Mouse (Mus musculus) forebrain, embryonic 14.5 days (tissue): ENCODE results near the gene Fut2. TPM values are rescaled to one million over a fixed set of nuclear protein-coding genes. Genes with fewer than 3 reads are reported as not detected.

Experiments
- ATAC-seq: fragments of 200-750 bp; cut with Nextera tagmentation; 2 replicates; pipeline ENCODE4 v1.8.0; 2017; ENCODE audit warnings: mild to moderate bottlenecking, moderate library complexity
- DNase-seq: peaks from one replicate; pipeline ENCODE4 v3.0.0-alpha.2; 2015; ENCODE audit warnings: low spot score
- H3K27ac ChIP-seq: fragments of 300-500 bp; sonication (generic); 2 replicates; pipeline ENCODE4 v1.5.1; 2014; ENCODE audit warnings: low read depth, mild to moderate bottlenecking, control low read depth, low read length, moderate library complexity
- H3K27me3 ChIP-seq: fragments of 300-500 bp; sonication (generic); replicated peaks from 2 replicates; pipeline ENCODE4 v1.6.1; 2014; ENCODE audit warnings: low read length, control low read depth, mixed read lengths; ENCODE audit not compliant: control insufficient read depth, insufficient read depth
- H3K36me3 ChIP-seq: fragments of 300-500 bp; sonication (generic); 2 replicates; pipeline ENCODE4 v1.6.1; 2014; ENCODE audit warnings: low read length, control low read depth; ENCODE audit not compliant: control insufficient read depth, insufficient read depth
- H3K4me1 ChIP-seq: fragments of 300-500 bp; sonication (generic); 2 replicates; pipeline ENCODE4 v1.6.1; 2014; ENCODE audit warnings: antibody characterized with exemption, low read length, control low read depth; ENCODE audit not compliant: control insufficient read depth, insufficient read depth
- H3K4me2 ChIP-seq: fragments of 300-500 bp; sonication (generic); 2 replicates; pipeline ENCODE4 v1.6.1; 2014; ENCODE audit warnings: mild to moderate bottlenecking, control low read depth, low read length
- H3K4me3 ChIP-seq: fragments of 300-500 bp; sonication (generic); 2 replicates; pipeline ENCODE4 v1.5.1; 2014; ENCODE audit warnings: low read depth, low read length, control low read depth
- H3K9ac ChIP-seq: fragments of 300-500 bp; sonication (generic); 2 replicates; pipeline ENCODE4 v1.6.1; 2014; ENCODE audit warnings: mild to moderate bottlenecking, low read length, control low read depth, moderate library complexity
- H3K9me3 ChIP-seq: fragments of 300-500 bp; sonication (generic); replicated peaks from 2 replicates; pipeline ENCODE4 v1.6.1; 2016; ENCODE audit warnings: low read length, control low read depth, mixed read lengths; ENCODE audit not compliant: control insufficient read depth
- WGBS: fragments of 180-500 bp; shearing (Covaris S2); extraction: QIAGEN DNeasy Blood & Tissue Kit; methylation state at CpG from one replicate; pipeline ENCODE4 v1.1.7; 2014; 5-methylcytosine and 5-hydroxymethylcytosine counted together
- polyA plus RNA-seq: library from polyadenylated mRNA; unstranded; fragments of >200 nt; fragmentation: Nextera tagmentation; extraction: Ambion mirVana; gene quantifications from 2 replicates; pipeline ENCODE4 v1.2.1, GENCODE M21; 2014

Gene Fut2
- polyA plus RNA-seq, 1 experiment from 2014 or later: 0.11 TPM

DNA sequence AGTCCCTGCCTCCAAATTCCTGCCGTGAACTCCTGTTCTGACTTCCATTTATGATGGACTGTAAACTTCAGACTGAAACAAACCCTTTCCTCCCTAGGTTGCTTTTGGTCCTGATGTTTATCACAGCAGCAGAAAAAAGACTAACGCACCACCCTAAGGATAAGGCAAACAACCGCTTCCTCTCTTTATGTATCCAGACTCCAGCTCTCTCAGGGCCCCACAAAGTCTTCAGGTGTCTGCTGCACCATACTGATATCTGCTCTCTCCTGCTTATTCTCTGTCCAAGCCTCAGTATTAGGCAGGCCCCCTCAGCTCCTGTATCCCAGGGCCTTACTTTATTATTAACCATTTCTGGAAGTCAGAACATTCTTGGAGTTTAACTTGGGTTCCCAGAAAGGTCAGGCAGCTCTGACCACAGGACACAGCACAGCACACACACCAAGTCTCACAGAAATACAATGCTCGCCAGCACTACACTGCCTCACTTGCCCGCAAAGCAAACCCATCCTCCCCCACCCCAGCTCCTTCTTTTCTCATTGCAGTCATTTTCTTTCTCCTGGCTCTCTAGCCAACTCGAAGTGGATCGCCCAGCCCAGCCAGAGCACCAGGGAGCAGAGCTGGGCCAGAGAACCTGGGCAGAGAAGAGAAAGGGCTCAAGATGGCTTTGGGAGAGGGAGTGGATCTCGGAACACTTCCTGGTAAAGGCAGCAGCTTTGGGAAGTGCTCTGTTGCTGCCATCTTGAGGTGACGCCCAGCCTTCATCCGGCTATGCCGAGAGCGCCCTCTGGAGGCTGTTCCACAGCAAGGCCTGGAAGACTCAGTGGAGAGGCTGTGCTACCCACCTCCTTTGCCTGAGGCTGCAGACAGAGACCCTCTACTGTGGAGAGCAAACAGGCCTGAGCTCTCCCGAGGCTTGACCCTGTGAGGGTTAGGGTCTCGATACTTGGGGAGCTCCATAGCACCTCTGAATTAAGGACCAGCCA, 16.2 kb upstream of the Fut2 start:
- H3K9me3 ChIP-seq: no peaks in the 10 kb centered on the region
- 29% methylated on average over 14 of the region's 14 CpGs for WGBS
- peak overlapping the region; percentile 33 for H3K4me2 ChIP-seq
- no peaks in the 10 kb centered on the region for H3K27me3 ChIP-seq
- no peak overlapping the region; the same call in 1 of the 2 replicates for H3K9ac ChIP-seq
- no peaks in the 10 kb centered on the region for H3K4me1 ChIP-seq
- peak overlapping the region; percentile 34; the same call in 1 of the 2 replicates for H3K27ac ChIP-seq
- H3K4me3 ChIP-seq: no peak overlapping the region
- ATAC-seq: peak; percentile 84
- peak; percentile 94 for DNase-seq
- H3K36me3 ChIP-seq: no peaks in the 10 kb centered on the region

DNA sequence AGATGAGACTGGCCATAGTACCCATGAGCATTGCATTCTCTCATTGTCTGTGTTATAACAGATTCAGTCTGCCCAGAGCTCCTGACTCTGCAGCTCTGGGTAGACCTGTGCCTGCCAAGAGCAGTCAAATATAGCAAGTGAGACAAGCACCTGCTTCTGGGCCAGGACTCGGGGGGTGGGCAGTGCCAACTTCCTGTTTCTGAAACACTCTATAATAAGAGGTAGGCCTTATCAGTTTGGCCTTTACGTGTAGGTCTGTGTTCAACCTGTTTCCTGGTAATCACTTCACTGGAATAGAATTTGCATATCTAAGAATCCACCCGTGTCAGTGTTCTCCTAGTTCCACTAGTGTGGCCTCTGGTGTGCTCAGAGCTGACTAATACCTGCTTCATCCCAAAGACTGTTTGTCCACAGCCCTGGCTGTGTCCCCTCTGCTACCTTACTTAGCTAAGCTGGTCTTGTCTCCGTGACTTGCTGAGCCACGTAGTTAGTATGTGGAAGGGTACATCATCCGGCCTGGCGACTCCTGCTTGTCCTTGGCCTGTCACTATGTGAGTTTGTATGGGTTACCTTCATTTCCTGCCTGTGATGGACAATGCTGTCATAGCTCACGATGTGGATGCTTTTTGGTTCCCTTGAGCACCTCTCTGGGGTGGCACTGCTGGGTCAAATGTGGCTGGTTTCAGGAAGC, 15.0 kb upstream of the Fut2 start:
- 87% methylated on average over 8 of the region's 8 CpGs for WGBS
- ATAC-seq: no peak
- no peak for DNase-seq

DNA sequence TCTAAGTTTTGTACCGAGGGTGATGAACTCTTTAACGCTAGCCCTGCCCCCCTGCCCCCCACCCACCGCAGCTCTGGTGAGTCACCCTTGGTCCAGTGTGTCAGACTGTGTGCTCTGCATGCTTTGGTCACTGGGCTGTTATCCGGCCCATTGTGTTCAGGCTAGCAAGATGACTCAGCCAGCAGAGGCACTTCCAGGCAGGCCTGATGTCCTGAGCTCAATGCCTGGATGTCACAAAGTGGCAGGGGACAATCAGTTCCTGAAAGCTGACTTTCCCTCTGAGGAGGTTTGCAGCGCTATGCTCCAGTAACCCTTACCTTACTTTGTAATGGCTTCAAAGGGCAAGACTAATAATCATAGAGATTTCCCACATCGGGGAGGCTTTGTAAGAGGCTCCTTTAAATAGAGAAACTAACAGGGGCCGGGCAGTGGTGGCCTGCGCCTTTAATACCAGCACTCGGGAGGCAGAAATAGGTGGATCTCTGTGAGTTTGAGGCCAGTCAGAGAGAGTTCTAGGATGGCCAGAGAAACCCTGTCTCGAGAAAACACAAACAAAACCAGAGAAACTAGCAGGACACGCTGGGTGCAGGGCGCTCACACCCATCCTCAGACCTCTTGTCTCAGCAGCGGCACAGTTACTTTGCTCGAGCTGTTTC, 13.9 kb upstream of the Fut2 start:
- DNase-seq (no peak), ATAC-seq (no peak)
- Histone ChIP-seq H3K9ac (no peak overlapping the region), H3K36me3 (no peaks in the 10 kb centered on the region), H3K4me2 (no peak overlapping the region), H3K27ac (no peak overlapping the region), H3K4me1 (no peaks in the 10 kb centered on the region), H3K9me3 (no peaks in the 10 kb centered on the region), H3K4me3 (no peak overlapping the region), H3K27me3 (no peaks in the 10 kb centered on the region)
- 67% methylated on average over 14 of the region's 14 CpGs for WGBS

More for the DNA sequence above, 15.0 kb upstream of the Fut2 start:
- Histone ChIP-seq H3K27me3 (no peaks in the 10 kb centered on the region), H3K9me3 (no peaks in the 10 kb centered on the region), H3K36me3 (no peaks in the 10 kb centered on the region), H3K27ac (no peak overlapping the region), H3K4me1 (no peaks in the 10 kb centered on the region), H3K4me3 (no peak overlapping the region), H3K4me2 (no peak overlapping the region), H3K9ac (no peak overlapping the region)

DNA sequence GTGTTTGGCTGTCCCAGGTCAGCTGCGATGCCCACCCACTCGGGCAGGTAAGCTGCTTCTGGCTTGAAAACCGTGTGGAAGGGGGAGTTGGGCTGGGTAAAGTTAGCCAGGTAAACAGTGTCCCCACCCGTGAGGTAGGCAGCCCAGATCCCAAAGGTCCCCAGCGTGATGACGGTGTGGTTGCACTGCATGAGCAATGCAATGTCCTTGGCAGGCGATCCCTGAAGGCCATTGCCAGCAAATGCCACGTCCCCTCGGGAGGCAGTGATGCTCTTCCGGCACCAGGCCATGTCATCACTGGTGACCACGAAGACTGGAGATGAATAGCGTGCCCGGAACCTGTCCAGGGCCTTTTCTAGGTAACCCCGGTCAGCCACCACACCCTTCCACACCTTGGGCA, 12.3 kb upstream of the Fut2 start:
- Histone ChIP-seq H3K9ac (no peak overlapping the region), H3K4me3 (no peak overlapping the region), H3K27ac (no peak overlapping the region), H3K36me3 (no peaks in the 10 kb centered on the region), H3K4me2 (no peak overlapping the region), H3K27me3 (no peaks in the 10 kb centered on the region), H3K4me1 (no peaks in the 10 kb centered on the region), H3K9me3 (no peaks in the 10 kb centered on the region)
- DNase-seq (no peak), ATAC-seq (no peak)
- WGBS: 93% methylated on average over 14 of the region's 14 CpGs

DNA sequence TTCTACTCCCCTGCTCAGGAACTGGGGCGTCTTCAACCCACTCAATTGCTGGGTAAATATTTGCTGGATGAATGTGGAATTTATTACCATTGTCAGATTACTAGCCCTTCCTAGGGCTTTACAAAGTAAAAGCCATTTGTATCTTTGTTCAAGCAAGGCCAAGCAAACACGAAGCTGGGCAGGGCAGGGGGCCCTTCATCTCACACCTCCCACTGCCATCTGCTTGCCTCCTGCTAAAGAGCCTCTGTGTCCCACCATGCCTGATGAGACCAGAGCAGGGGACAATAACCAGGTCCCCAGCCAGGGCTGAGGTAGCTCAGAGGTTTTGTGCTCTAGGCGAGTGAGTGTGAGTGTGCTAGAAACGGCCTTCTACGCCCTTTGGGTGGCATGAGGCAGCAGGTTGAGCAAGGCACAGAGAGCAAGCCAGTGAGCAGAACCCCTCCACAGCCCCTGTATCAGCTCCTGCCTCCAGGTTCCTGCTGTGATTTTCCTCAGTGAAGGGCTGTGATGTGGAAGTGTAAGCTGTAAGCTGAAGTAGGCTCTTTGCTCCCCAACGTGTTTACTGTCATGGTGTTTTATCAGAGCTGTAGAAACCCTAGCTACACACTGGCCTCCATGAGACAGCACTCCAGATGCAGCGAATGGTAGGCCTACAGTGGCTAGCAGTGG, 11.6 kb upstream of the Fut2 start:
- no peak for ATAC-seq
- no peak overlapping the region for H3K9ac ChIP-seq
- 77% methylated on average over 7 of the region's 7 CpGs for WGBS
- no peaks in the 10 kb centered on the region for H3K9me3 ChIP-seq
- no peak overlapping the region for H3K4me3 ChIP-seq
- no peak overlapping the region for H3K27ac ChIP-seq
- H3K4me1 ChIP-seq: no peaks in the 10 kb centered on the region
- H3K27me3 ChIP-seq: no peaks in the 10 kb centered on the region
- H3K4me2 ChIP-seq: no peak overlapping the region
- no peaks in the 10 kb centered on the region for H3K36me3 ChIP-seq
- no peak for DNase-seq

DNA sequence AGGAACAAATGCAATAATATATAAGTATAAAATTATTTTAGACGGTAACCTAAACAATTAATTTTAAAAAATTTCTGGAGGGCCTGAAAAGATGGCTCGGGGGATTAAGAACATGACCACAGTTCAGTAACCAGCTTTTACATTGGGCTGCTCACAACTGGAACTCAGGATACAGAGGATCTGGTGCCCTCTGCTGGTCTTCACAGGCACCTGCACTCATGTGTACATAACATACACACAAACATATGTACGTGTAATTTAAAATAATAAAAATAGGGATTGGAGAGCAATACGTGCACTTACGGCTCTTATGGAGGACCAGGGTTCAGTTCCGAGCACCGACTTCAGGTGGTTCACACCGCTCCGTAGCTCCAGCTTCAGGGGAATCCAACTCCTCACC, 2.7 kb upstream of the Fut2 start:
- WGBS: 96% methylated on average over 9 of the region's 9 CpGs
- H3K4me3 ChIP-seq: no peak overlapping the region
- H3K4me2 ChIP-seq: no peak overlapping the region
- DNase-seq (no peak), ATAC-seq (no peak)
- H3K27ac ChIP-seq: no peak overlapping the region
- H3K9me3 ChIP-seq: no peaks in the 10 kb centered on the region
- H3K27me3 ChIP-seq: no peaks in the 10 kb centered on the region
- no peaks in the 10 kb centered on the region for H3K4me1 ChIP-seq
- H3K9ac ChIP-seq: no peak overlapping the region
- H3K36me3 ChIP-seq: no peaks in the 10 kb centered on the region

DNA sequence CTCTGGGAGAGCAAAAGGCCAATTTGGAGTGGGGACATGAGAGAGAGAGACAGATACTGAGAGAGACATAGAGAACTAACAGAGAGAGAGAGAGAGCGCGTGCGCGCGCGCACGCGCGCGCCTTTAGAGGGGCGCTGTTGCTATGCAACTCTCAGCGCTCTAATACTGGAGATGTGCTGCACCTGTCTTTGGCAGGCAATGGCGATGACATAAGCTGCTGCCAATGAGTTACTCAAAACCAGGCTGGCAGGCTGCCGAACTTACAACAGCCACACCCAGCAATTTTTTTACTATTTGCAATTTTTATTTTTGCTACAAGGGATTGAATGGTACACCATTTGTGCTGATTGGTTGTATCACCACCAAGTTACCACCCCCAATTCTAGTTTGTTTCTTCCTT, 1.6 kb upstream of the Fut2 start:
- H3K4me3 ChIP-seq: no peak overlapping the region
- H3K27ac ChIP-seq: no peak overlapping the region
- no peaks in the 10 kb centered on the region for H3K27me3 ChIP-seq
- no peak overlapping the region for H3K9ac ChIP-seq
- no peaks in the 10 kb centered on the region for H3K4me1 ChIP-seq
- no peaks in the 10 kb centered on the region for H3K9me3 ChIP-seq
- no peaks in the 10 kb centered on the region for H3K36me3 ChIP-seq
- H3K4me2 ChIP-seq: no peak overlapping the region
- 68% methylated on average over 14 of the region's 14 CpGs for WGBS
- DNase-seq: peak; percentile 55
- no peak for ATAC-seq

DNA sequence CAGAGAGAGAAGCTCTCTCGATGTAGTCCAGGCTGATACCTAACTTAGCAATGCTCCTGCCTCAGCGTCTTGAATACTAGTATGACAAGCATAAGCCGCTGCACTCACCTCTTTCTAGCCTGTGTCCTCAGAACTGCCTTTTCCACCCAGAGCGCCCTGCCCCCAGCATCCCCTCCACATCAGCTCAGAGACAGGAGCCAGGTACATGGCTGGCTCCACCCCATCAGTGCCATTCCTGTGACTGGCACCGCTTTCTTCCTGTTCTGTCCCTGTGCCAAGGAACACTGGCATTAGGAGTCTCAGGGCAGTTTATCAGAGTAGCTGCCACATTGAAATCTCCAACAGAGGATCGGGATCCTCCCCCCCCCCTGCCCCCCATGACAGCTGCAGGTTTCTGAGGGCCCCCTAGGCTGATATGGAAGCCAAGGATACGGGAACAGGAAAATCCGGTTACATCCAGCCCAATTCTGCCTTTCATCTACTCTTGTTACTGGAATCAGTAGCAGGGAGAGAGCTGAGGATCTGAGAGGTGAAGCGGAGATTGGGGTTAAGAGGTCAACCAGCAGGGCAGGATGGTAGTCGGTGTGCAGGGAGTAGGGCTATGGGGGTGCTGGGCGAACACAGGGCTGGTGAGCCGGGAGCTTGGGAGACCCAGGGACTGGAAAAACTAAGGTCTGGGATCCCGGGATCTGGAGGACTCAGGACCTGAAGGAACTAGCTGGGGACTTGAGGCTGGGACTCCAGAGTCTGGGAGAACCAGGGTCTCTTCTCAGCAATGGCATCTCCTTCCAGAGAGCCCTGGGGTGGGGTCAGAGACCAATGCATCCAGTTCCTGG, 673 bp downstream of the Fut2 start:
- H3K4me1 ChIP-seq: no peaks in the 10 kb centered on the region
- H3K9me3 ChIP-seq: no peaks in the 10 kb centered on the region
- DNase-seq: no peak
- no peaks in the 10 kb centered on the region for H3K36me3 ChIP-seq
- no peak overlapping the region for H3K27ac ChIP-seq
- 69% methylated on average over 13 of the region's 13 CpGs for WGBS
- H3K9ac ChIP-seq: no peak overlapping the region
- H3K27me3 ChIP-seq: no peaks in the 10 kb centered on the region
- no peak for ATAC-seq
- H3K4me2 ChIP-seq: no peak overlapping the region
- H3K4me3 ChIP-seq: no peak overlapping the region
